ENCODE assay signal across 8 mouse cellular contexts in the genomic region with DNA sequence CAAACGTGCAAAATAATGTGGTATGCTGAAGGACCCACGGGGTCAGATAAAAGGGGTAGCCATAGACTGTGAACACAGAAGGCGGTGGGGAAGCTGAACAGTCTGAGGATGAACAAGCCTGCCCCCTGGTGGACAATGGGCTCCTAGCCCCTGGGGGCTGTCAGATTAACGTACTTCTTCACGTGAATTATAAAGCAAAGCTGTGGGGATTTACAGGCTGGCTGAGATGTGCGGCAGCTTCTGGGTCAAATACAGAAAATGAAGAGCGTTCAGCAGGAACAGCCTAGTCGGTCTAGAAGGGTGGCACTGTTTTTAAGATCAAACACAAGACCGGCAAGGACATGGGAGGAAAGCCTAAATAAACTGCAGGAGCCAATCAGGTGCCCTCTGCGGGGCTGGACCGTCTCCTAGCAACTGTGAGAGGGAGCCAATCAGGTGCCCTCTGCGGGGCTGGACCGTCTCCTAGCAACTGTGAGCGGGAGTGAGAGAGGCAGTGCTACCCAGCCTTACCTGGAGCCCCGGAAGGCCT. TPM values are rescaled to one million over a fixed set of nuclear protein-coding genes. Genes with fewer than 3 reads are reported as not detected.
DNase-seq lines count a peak whose midpoint lies in the region; ATAC-seq and TF ChIP-seq lines count a peak whose summit lies in the region.

No protein-coding gene starts in this region.

- no peak overlapping the region for H3K27ac ChIP-seq in bone marrow macrophage, adult 2 months (ENCODE audit: insufficient read depth, low read depth, low read length)
- no peak overlapping the region for H3K27ac ChIP-seq in embryonic fibroblast, embryonic 13.5 days (ENCODE audit: insufficient read depth, low read length)
- no peak overlapping the region for H3K27ac ChIP-seq in heart, embryonic 16.5 days (ENCODE audit: low read length)
- no peak overlapping the region for H3K27ac ChIP-seq in liver, adult 2 months (replicated peaks; ENCODE audit: insufficient read depth, low read depth, low read length)
- no peak overlapping the region for H3K27ac ChIP-seq in neural tube, embryonic 12.5 days

- H3K27me3 ChIP-seq in G1E (ENCODE audit: insufficient read depth, low read length): no peaks in the 10 kb centered on the region
- H3K27me3 ChIP-seq in heart, embryonic 16.5 days (ENCODE audit: control insufficient read depth, insufficient read depth, low read length): no peaks in the 10 kb centered on the region
- no peaks in the 10 kb centered on the region for H3K27me3 ChIP-seq in liver, adult 2 months (ENCODE audit: control insufficient read depth, insufficient read depth, low read length)
- no peaks in the 10 kb centered on the region for H3K27me3 ChIP-seq in neural tube, embryonic 12.5 days (replicated peaks)

- H3K9me3 ChIP-seq in G1E (replicated peaks): no peaks in the 10 kb centered on the region; the same call in 1 of the 2 replicates
- H3K9me3 ChIP-seq in heart, embryonic 16.5 days (replicated peaks; ENCODE audit: control insufficient read depth, low read length): peaks cover 7% of the 10 kb centered on the region
- no peaks in the 10 kb centered on the region; the same call in 1 of the 2 replicates for H3K9me3 ChIP-seq in neural tube, embryonic 12.5 days

- no peak for ATAC-seq in G1E (ENCODE audit: extremely low read depth, insufficient number of reproducible peaks, low FRiP score, poor library complexity, severe bottlenecking)
- ATAC-seq in heart, embryonic 16.5 days (replicated peaks; ENCODE audit: extremely low read depth, insufficient read depth, low FRiP score): peak; percentile 66; the same call in 1 of the 2 replicates
- ATAC-seq in neural tube, embryonic 12.5 days (ENCODE audit: low FRiP score, low read depth): peak; percentile 100

- TF ChIP-seq CTCF in G1E (IDR thresholded peaks at IDR 0.05; ENCODE audit: low read depth, low read length): peak; percentile 67
- peak; percentile 70; the same call in 1 of the 2 replicates for TF ChIP-seq CTCF in bone marrow macrophage, adult 2 months (IDR thresholded peaks at IDR 0.05; ENCODE audit: low read depth, low read length)
- TF ChIP-seq CTCF in embryonic fibroblast, embryonic 13.5 days (IDR thresholded peaks at IDR 0.05; ENCODE audit: borderline replicate concordance, insufficient read depth, low read length): peak; percentile 44; the same call in 1 of the 2 replicates
- TF ChIP-seq CTCF in liver, adult 2 months (IDR thresholded peaks at IDR 0.05; ENCODE audit: low read depth, low read length): peak; percentile 81

- peak; percentile 11 for DNase-seq in G1E (ENCODE audit: low spot score)
- DNase-seq in kidney, postnatal 14 days: peak; percentile 47
- DNase-seq in liver, adult 2 months (ENCODE audit: extremely low read depth, low read depth, low spot score): no peak
- DNase-seq in thymus, postnatal 25 days: peak; percentile 43

- no peak overlapping the region for H3K4me2 ChIP-seq in heart, embryonic 16.5 days (ENCODE audit: low read depth, low read length)
- peak overlapping the region; percentile 54 for H3K4me2 ChIP-seq in neural tube, embryonic 12.5 days (replicated peaks)

- no peak for TF ChIP-seq POLR2A in bone marrow macrophage, adult 2 months (IDR thresholded peaks at IDR 0.05; ENCODE audit: borderline replicate concordance, low read depth, low read length)
- TF ChIP-seq POLR2A in embryonic fibroblast, embryonic 13.5 days (IDR thresholded peaks at IDR 0.05; ENCODE audit: low read depth, low read length): no peak
- no peak for TF ChIP-seq POLR2A in liver, adult 2 months (IDR thresholded peaks at IDR 0.05; ENCODE audit: extremely low read depth, insufficient read depth, low read length)

- H3K79me2 ChIP-seq in liver, adult 2 months (ENCODE audit: control insufficient read depth, insufficient read depth, low read length): no peaks in the 10 kb centered on the region

- H3K9ac ChIP-seq in heart, embryonic 16.5 days (ENCODE audit: low read length): no peak overlapping the region
- H3K9ac ChIP-seq in liver, adult 2 months (ENCODE audit: low read depth, low read length): no peak overlapping the region
- H3K9ac ChIP-seq in neural tube, embryonic 12.5 days: no peak overlapping the region

- H3K4me3 ChIP-seq in G1E (ENCODE audit: low read depth, low read length): no peak overlapping the region
- no peak overlapping the region for H3K4me3 ChIP-seq in bone marrow macrophage, adult 2 months (ENCODE audit: insufficient read depth, low read length)
- H3K4me3 ChIP-seq in embryonic fibroblast, embryonic 13.5 days (ENCODE audit: insufficient read depth, low read length): no peak overlapping the region
- no peak overlapping the region for H3K4me3 ChIP-seq in heart, embryonic 16.5 days (ENCODE audit: low read length)
- no peak overlapping the region for H3K4me3 ChIP-seq in liver, adult 2 months (ENCODE audit: insufficient read depth, low read depth, low read length)
- peak overlapping the region; percentile 24 for H3K4me3 ChIP-seq in neural tube, embryonic 12.5 days

- 25% methylated on average over 15 of the region's 15 CpGs for WGBS in heart, embryonic 16.5 days
- WGBS in liver, adult 2 months: 73% methylated on average over 15 of the region's 15 CpGs
- WGBS in neural tube, embryonic 12.5 days: 13% methylated on average over 15 of the region's 15 CpGs

- peaks cover 44% of the 10 kb centered on the region for H3K36me3 ChIP-seq in G1E (replicated peaks)
- H3K36me3 ChIP-seq in heart, embryonic 16.5 days (ENCODE audit: control insufficient read depth, insufficient read depth): peaks cover 16% of the 10 kb centered on the region
- H3K36me3 ChIP-seq in liver, adult 2 months (ENCODE audit: control insufficient read depth, insufficient read depth, low read length): peaks cover 24% of the 10 kb centered on the region
- H3K36me3 ChIP-seq in neural tube, embryonic 12.5 days: peaks cover 18% of the 10 kb centered on the region

- H3K4me1 ChIP-seq in G1E (ENCODE audit: insufficient read depth, low read depth, low read length): no peaks in the 10 kb centered on the region
- H3K4me1 ChIP-seq in bone marrow macrophage, adult 2 months (ENCODE audit: control insufficient read depth, insufficient read depth, low read length): peaks cover 9% of the 10 kb centered on the region
- peaks cover 13% of the 10 kb centered on the region for H3K4me1 ChIP-seq in embryonic fibroblast, embryonic 13.5 days (ENCODE audit: control insufficient read depth, insufficient read depth, low read length)
- peaks cover 6% of the 10 kb centered on the region for H3K4me1 ChIP-seq in heart, embryonic 16.5 days (ENCODE audit: control insufficient read depth, insufficient read depth, low read length)
- H3K4me1 ChIP-seq in liver, adult 2 months (ENCODE audit: control insufficient read depth, insufficient read depth, low read length): no peaks in the 10 kb centered on the region
- peaks cover 6% of the 10 kb centered on the region for H3K4me1 ChIP-seq in neural tube, embryonic 12.5 days

RNA-seq across cellular contexts. Expression of gene Zfp169, which starts 15.5 kb away (rescaled TPM):
- total RNA-seq in G1E (2014; fragmentation: Nextera tagmentation) (23.9 and 29.5 TPM in 2 replicates), G1E (2017) (16.2 and 16.7 TPM in 2 replicates)
- 0.35 and 0.62 TPM in 2 replicates for polyA plus RNA-seq in G1E (2012)
- 10.8 and 11.0 TPM in 2 replicates for polyA plus RNA-seq in bone marrow macrophage, adult 2 months (2012; ENCODE audit: insufficient read depth, insufficient read length, missing spikeins)
- polyA plus RNA-seq in embryonic fibroblast, embryonic 13.5 days (2011; ENCODE audit: insufficient read length, low read depth, missing spikeins): 6.6 and 9.3 TPM in 2 replicates
- 2.3 and 2.5 TPM in 2 replicates for polyA plus RNA-seq in heart, embryonic 16.5 days (2015; fragmentation: Nextera tagmentation; extraction: Ambion mirVana)
- total RNA-seq in liver, adult 2 months (2014; rRNA removed): 5.8 and 7.6 TPM in 2 replicates
- 3.0 and 3.1 TPM in 2 replicates for polyA plus RNA-seq in liver, adult 2 months (2012; rRNA removed)
- 4.7 and 5.0 TPM in 2 replicates for polyA plus RNA-seq in neural tube, embryonic 12.5 days (2016; fragmentation: Nextera tagmentation; extraction: Ambion mirVana)

RNA-seq across cellular contexts. Expression of gene A830005F24Rik, which starts 15.6 kb away (rescaled TPM):
- total RNA-seq in G1E (2014; fragmentation: Nextera tagmentation) (not detected in 2 replicates), G1E (2017) (0.33 and 1.3 TPM in 2 replicates)
- 0.20 and 0.22 TPM in 2 replicates for polyA plus RNA-seq in G1E (2012)
- not detected in 2 replicates for polyA plus RNA-seq in bone marrow macrophage, adult 2 months (2012; ENCODE audit: insufficient read depth, insufficient read length, missing spikeins)
- 1.7 and 1.8 TPM in 2 replicates for polyA plus RNA-seq in embryonic fibroblast, embryonic 13.5 days (2011; ENCODE audit: insufficient read length, low read depth, missing spikeins)
- 0.46 and 0.74 TPM in 2 replicates for polyA plus RNA-seq in heart, embryonic 16.5 days (2015; fragmentation: Nextera tagmentation; extraction: Ambion mirVana)
- not detected in 2 replicates for total RNA-seq in liver, adult 2 months (2014; rRNA removed)
- not detected in 2 replicates for polyA plus RNA-seq in liver, adult 2 months (2012; rRNA removed)
- polyA plus RNA-seq in neural tube, embryonic 12.5 days (2016; fragmentation: Nextera tagmentation; extraction: Ambion mirVana): 2.7 and 3.0 TPM in 2 replicates
